Mouse (Mus musculus) T-helper 2 cell (primary cell): ENCODE measurements at regions not wholly inside any gene's neighbourhood (a gene's known extent, or its start where the extent isn't known, plus 50 kb on each side); places are given as distances from the start of the nearest gene placed in this dataset.
"Not testable (repeated sequence)": the region's sequence is repeated elsewhere in the genome, so short reads cannot be mapped to it uniquely, and the experiment has no call there.

Experiments used
- in situ Hi-C: fragments of 300-600 bp; cut with MboI, MseI; formaldehyde crosslinking; loops from one replicate; pipeline ENCODE4 v1.15.1; 2025; ENCODE audit warnings: high pct_unique_total_duplicates

DNA sequence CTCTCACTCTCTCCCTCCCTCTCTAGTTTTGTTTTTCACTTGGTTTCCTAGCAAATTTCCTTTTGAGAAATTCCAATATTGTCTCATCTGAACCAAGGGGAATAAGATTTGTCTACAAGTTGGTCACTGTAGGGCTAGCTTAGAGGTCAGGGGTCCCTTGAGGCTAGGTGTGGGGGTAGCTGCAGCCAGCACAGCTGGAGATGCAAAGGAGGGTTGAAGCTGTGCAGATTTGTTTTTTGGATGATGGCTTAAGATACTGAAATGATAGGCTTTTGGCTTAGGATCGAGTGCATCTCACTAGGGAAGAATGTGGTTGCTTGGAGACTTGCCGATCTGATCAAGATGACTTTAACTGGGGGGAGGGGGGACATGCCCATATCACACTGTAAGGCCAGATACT is 88.3 kb upstream of the Tmem28 start:
- in situ Hi-C loops, result no loop called here

- in situ Hi-C loops, result no loop called here
Measured at GRCm38 (mm10) chrX:99725101-99725500, 95.7 kb upstream of the Tmem28 start.

GRCm38 (mm10) chrX:99695366-99695765 is 125.5 kb upstream of the Tmem28 start:
- in situ Hi-C loops, result no loop called here

DNA sequence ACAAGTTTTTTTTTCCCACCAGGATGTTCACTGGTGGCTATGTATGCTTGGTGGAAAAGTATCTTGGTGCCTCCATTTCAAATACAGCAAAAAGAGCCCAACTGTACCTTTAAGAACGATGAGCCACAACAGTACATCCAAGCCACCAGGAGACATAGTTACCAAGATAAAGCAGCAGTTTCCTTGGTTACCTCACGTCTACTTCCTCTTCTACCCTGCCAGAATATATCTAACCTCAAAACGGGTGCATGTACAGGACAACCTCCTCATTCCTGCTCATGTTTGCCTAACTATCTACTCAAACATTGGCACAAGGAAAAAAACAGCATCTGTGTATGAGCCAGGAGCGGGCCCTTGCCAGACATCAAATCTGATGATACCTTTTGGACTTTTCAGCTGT is 129.8 kb upstream of the Tmem28 start:
- in situ Hi-C loops, result no loop called here

GRCm38 (mm10) chrX:99689761-99690160 is 131.1 kb upstream of the Tmem28 start:
- in situ Hi-C loops, result no loop called here

DNA sequence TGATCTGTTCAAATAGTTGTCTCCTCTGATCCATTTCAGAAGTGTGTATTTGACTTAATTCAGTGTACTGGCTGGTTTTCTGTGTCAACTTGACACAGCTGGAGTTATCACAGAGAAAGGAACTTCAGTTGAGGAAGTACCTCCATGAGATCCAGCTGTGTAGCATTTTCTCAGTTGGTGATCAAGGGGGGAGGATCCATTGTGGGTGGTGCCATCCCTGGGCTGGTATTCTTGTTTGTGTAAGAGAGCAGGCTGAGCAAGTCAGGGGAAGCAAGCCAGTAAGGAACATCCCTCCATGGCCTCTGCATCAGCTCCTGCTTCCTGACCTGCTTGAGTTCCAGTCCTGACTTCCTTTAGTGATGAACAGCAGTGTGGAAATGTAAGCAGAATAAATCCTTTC is 138.3 kb upstream of the Tmem28 start:
- in situ Hi-C loops, result not testable (repeated sequence)

DNA sequence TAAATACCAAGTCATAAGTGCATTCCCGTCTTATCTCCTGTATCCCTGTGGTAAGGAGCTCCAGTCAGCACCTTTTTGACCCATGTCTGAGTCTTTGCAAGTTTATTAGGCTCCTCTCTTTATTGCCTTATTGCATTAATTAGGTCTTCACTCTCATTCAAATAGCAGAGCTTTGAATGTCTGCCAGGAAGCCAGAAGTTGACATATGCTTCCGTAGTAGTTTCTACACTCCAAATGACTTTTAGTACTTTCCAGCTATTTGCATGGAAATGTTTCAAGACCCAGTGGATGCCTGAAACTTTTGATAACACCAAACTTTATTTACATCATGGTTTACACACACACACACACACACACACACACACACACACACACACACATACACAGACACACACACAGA is 153.2 kb upstream of the Tmem28 start:
- in situ Hi-C loops, result no loop called here

GRCm38 (mm10) chrX:99662566-99662965 is 158.3 kb upstream of the Tmem28 start:
- in situ Hi-C loops, result no loop called here

DNA sequence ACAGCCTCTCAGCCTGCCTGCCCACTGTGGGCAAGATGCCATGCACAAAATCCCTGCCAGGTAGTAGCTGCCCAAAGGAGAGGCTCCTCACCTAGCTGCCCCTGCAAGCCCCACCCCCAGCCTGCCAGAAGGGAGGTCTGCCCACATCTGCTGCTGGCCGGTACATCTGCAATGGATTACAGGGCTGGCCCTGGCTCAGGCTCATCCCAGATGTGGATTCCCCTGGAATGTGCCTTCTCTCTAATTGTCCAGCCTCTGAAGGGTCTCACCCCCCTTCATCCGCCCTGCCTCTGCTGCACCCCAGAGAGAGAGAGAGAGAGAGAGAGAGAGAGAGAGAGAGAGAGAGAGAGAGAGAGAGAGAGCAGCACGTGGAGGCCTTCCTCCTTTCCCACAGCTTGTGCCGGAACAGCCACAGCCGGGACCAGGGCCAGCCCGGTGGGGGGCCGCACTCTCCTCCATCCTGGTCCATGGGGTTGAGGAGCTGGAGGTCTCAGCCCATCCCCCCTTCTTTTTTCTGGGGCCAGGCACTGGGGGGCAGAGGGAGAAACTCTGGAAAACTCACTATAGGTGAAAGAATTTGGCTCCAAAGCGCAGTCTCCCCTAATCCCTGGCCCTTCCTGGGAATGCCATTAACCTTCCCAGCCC is 161.2 kb upstream of the Tmem28 start:
- in situ Hi-C loops, result loop anchor here (10.0 kb wide), 1 partner anchor 1585 kb away; no protein-coding TSS in a partner anchor

DNA sequence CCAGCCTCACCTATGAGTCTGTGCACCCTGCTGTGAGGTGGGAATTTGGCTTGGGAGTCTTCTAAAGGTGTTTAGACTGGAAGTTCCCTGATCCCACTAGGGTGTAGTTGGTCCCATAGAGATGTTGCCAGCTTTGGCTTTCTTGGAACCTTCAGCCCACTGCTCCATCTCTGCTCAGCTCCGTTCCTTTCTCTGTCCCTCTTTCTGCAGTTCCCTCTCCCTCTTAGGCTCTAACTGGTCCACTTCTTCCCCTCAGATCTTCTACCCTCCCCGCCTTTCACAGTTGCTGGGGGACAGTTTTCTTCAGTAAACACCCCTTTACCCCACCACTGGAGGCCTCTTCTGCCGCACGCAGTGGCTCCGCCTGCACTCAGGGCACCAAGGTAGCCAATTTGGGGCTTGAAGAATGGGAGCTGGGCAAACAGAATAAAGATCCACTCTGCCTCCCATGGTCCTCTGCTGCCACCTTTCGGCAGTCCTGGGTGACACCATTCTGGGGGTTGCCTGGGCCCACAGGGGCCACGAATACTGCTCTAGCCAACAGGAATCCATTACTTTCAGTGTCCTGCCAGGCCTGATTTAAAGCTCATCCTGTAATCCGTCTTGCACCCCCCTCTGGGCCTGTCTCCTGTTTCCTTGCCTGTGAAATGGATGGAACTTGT is 162.9 kb upstream of the Tmem28 start:
- in situ Hi-C loops, result loop anchor here (10.0 kb wide), 1 partner anchor 1587 kb away; no protein-coding TSS in a partner anchor

- in situ Hi-C loops, result loop anchor here (10.0 kb wide), 1 partner anchor 1588 kb away; no protein-coding TSS in a partner anchor
Measured at GRCm38 (mm10) chrX:99656988-99657387, 163.8 kb upstream of the Tmem28 start.

DNA sequence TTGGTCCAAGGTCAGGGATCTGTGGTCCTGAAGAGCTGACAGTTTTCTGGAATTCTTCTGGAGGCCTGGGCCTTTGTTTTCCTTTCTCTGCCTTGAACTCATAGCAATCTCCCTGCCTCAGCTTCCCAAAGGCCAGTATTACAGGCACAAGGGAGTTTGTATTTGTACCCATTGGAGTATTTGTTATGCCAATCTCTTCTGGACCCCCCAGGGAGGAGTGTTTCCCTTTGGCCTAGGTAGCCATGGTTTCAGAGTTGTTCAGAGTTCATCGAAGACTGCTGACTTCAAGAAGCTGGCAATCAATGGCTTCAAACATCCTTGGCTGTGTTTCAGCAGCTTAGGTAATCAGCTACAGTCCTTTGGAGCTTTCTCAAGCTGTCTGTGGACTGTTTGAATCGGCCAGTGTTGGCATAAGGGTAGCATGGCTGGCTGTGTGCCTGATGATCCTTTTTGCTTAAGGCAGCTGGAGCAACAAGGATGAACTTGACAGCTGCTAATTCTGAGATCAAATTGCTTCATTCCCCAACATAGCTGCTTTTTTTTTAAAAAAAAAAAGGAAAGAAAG is 161.2 kb upstream of the Pja1 start:
- in situ Hi-C loops, result no loop called here

DNA sequence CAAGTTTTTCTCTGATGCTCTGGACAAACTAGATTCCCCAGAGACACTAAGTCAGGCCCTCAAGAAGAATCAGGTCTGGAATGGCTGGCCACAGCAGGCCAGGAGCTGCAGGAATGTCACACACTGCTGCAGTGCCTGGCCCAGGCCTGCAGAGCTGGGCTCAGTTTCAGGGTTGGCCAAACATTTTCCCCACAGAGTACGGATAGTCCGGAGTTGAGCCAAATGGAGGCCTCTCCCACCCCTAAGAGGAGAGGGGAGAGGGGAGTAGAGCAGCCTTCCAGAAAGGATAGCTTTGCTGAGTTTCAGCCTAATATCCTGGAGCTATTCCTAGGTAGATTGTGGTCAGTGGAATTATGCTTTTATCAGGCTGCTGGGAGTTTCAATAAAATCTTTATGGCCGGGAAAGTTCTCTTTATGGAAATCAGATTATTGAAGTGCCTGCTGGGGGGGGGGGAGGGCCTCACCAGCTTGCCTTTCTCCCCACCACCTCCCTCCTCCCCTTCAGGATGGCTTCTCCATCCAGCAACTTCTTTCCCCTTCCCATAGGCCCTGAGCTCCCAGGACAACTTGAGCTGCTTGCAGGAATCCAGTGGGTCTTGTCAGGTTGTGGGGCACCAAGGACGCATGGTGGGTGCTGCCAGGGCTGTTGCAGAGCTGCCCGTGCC is 153.6 kb upstream of the Pja1 start:
- in situ Hi-C loops, result no loop called here

DNA sequence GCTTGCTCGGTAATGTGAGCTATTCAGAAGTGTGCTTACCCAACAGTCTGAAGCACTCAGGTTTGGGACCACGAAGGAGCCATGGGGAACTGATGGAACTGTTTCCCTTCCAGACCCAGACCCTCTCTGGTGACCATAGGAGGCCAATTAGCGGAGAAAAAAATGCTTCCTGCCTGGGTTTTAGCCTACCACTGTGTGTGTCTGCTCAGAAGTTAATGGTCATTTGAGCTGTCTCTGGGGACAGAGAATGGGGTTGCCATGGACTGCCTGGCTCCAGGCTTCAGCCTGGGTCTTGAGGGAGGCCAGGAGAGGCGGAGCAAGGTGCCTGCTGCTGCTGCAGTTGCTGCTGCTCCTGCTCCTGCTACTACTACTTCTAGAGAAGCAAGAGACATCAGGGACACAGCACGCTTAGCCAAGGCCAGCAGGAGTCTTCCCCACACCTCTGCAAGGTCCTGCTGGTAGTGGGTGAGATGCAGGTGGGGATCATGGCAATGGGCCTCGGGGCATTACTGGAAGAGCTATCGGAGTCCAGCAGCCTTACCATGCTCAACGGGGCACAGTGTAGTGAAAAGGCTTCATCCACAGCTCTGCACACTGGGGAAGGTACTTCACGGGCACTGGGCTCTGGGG is 141.2 kb upstream of the Pja1 start:
- in situ Hi-C loops, result no loop called here

- in situ Hi-C loops, result no loop called here
Measured at GRCm38 (mm10) chrX:99610096-99610495, 139.0 kb upstream of the Pja1 start.

DNA sequence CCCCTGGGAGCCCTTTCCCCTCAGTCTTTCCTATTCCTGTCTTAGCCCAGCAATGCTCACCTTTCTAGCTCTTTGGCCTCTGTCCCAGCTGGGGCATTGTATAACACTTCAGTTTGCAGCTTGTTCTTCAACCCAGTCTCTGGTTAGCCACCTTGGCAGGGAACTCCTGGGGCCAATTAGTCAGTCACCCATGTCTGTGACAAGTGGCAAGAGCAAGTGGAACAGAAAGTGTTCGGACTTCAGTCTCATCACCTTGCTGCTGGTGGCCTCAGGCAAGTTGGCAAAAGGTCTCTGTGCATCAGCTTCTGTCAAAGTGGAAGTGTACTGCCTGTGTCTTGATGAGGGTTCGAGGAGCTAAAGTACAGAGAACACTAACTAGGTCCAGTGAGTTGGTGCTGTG is 138.5 kb upstream of the Pja1 start:
- in situ Hi-C loops, result no loop called here

DNA sequence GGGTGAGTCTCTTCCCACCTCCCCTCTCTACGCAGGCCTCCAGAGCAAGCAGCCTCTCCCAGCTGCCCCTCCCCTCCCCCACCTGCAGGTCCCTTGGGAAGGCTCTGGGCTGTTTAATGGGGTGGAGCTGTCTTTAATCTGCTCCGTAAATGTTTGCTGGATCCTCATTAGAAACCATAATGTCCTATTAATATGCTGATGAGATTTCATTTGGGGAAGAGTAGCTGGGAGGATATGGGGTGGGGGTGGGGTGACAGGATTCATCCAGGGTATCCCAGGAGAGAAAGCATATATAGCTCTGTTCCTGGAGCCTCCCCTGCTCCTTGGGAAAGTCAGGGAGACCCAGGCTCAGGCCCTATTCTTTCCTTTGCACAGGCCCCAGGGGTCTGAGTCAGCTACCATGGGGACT is 137.2 kb upstream of the Pja1 start:
- in situ Hi-C loops, result no loop called here

DNA sequence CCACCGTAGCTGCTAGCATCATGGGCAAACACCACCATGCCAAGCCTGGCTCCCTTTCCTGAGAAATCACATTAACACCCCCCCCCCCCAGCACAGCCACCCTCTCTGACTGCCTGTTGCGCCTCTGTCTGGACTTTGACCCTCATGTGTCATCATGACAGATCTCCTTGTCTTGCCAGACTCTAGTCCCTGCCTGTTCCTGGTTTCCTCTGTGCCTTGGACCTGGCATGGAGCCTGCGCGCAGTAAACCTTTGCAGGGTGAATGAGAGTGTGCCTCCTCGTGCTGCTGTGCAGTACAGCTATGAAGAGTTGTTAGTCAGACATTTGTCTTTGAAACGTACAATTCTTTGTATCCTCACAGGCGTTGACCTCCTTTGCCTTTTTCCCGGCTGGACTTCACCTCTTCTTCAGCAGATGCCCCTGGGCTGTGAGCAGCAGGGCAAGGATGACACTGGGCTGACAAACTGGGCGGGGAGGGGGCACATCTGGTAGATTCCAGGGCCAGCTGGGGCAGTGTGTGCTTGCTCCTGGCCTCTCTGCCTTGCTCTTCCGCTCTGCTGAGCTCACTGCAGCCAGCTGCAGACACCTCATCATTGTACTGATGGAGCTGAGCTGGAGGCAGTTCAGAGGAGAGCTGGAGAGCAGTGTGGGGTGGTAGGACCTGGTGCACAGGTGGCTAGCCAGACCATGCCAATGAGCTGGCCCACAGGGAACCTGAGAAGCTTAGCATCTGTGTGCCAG is 134.2 kb upstream of the Pja1 start:
- in situ Hi-C loops, result no loop called here

GRCm38 (mm10) chrX:99603714-99604113 is 132.6 kb upstream of the Pja1 start:
- in situ Hi-C loops, result no loop called here

- in situ Hi-C loops, result no loop called here
Measured at GRCm38 (mm10) chrX:99602268-99602885, 131.3 kb upstream of the Pja1 start.

GRCm38 (mm10) chrX:99595493-99595892 is 124.4 kb upstream of the Pja1 start:
- in situ Hi-C loops, result no loop called here
